Mouse (Mus musculus) megakaryocyte, embryonic 14.5 days (primary cell): ENCODE data around the gene Slc25a12.

Source experiments
- FLI1 ChIP-seq: IDR thresholded peaks from 2 replicates; pipeline ENCODE4 v1.6.1; 2012; ENCODE audit warnings: low read length, inconsistent platforms, mixed read lengths
- GATA1 ChIP-seq: IDR thresholded peaks from 3 replicates; pipeline ENCODE4 v1.6.1; 2012; ENCODE audit warnings: mixed read lengths, low read length, inconsistent platforms, borderline replicate concordance

- TF ChIP-seq GATA1: no peak
- no peak for TF ChIP-seq FLI1
These were observed 65.3 kb downstream of the Slc25a12 start for GRCm38 (mm10) chr2:71302156-71302663.
